Mouse (Mus musculus): ENCODE measurements around the gene Slc9a9.

Slc9a9 gene

DNA sequence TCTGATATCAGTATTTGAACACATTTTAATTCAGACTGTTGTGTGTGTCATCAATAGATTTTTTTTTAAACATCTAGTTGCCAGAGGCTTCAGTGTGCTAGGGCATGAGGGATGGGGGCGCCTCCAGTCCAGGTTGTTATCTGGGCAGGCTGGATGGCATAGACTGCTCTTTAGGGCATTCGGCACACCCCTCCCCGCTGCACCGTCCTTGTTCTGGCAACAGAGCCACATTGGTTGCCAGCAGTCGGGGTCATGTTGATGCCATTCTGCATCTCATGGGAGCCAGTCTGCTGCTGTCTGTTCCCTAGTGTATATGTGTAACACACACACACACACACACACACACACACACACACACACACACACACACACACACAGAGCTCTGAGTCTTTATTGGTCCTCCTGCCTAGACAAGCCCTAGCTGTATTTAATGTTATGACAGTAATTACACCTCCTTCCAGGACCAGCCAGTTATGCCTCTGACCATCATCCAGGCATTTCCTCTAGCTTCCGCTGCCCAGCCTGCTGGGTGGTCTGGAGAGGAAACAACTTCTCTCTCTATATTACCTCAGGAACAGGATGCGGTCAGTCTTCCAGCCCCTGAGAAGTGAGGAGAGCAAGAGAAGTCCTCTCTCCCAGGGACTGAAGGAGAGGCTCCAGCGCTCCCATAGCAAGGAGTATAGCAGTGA is 63.0 kb downstream of the Slc9a9 start:
- DNase-seq (ENCODE audit: low read depth, low spot score): no peak

GRCm38 (mm10) chr9:94734320-94734719 is 64.6 kb downstream of the Slc9a9 start:
- DNase-seq (ENCODE audit: low read depth, low spot score): no peak

GRCm38 (mm10) chr9:94737226-94737625 is 67.5 kb downstream of the Slc9a9 start:
- no peak for DNase-seq (ENCODE audit: low read depth, low spot score)

DNA sequence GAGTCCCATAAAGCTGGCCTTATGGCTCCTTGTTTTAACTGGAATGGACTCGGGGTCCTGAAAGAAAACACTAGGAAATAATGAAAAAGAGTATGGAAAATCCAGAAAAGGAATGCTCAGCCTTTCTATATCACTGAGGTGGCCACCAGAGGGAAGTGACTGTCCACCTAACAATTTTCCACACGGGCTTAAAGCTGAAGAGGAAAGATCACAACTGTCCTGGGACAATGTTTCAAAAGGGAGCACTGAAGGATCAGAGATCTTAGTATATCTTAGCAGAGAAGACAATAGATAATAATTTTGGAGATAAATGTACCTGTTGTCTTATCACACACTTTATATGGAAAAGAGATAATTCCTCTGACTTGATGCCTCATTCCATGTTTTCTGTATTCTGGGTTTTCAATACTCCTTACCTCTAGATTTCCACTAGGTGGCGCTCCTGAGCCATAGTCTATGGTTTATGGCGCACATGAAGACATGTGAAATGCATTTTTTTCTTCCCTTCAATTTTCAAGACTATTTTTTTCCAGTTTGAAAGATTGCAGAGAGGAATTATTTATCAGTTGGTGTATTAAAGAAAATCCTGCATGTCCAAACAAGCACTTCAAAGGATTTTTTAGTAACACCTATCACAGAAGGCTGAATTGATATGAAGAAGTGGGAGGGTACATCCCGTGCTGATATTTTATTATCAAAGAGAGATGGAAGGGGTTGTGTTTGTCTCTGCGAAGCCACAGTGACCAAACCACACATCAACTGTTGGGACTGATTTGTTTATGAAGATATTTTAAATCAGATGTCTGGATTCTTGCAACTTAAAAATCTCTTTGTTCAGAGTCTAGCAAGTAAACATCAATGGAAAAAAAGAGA is 69.1 kb downstream of the Slc9a9 start:
- peak; percentile 79 for DNase-seq (ENCODE audit: low read depth, low spot score)

DNA sequence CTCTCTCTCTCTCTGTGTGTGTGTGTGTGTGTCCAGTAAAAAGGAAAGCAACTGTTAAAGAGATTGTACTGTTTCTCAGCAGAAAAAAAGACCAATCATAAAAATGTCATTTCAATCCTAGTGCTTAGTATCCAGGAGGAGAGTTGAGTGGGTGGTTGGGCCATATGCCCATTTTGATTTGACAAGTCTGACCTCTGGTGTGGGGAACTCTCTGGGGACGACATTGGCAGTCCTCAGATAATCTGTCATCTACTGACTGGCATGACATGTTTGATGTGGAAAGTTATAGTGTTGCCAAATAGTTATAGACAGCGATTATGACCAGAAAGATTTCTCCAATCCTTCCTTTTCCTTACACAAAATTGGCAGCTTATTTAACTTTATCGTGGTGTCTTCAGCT is 71.1 kb downstream of the Slc9a9 start:
- DNase-seq (ENCODE audit: low read depth, low spot score): no peak

DNA sequence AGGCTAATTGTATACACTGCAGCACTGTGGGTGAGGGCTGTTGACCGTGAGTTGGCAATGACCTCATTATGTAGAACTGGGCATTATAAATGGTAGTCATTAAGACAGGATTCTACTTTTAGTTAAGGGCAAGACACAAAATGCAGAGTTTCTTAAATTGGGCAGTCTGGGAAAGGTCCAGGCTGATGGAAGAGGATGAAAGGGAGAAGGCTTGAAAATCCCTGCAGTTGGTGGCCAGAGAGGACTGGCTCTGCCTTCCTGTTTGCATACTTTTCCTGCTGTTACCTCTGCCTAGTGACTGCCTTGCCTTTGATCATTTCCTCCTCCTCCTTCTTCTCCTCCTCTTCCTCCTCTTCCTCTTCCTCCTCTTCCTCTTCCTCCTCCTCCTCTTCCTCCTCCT is 73.6 kb downstream of the Slc9a9 start:
- DNase-seq (ENCODE audit: low read depth, low spot score): no peak

GRCm38 (mm10) chr9:94748503-94748902 is 78.8 kb downstream of the Slc9a9 start:
- DNase-seq (ENCODE audit: low read depth, low spot score): no peak

DNA sequence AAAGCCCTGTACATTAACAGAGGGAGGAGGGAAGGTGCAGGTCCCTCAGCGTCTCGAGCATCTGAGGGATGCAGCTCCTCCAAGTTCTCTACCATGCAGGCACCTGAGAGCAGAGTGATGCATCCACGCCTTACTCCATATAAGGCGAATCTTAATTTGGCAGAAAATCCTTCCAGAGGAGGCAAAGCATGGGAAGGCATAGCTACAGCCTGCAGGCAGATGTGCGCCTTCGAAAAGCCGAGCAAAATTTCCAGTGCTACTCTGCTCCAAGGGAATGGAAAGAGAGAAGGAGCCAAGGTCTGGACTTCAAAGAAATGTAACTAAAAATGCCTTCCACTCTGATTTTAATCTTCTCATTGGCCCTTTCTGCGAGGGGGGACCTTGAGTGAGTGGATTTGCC is 80.5 kb downstream of the Slc9a9 start:
- DNase-seq (ENCODE audit: low read depth, low spot score): no peak

DNA sequence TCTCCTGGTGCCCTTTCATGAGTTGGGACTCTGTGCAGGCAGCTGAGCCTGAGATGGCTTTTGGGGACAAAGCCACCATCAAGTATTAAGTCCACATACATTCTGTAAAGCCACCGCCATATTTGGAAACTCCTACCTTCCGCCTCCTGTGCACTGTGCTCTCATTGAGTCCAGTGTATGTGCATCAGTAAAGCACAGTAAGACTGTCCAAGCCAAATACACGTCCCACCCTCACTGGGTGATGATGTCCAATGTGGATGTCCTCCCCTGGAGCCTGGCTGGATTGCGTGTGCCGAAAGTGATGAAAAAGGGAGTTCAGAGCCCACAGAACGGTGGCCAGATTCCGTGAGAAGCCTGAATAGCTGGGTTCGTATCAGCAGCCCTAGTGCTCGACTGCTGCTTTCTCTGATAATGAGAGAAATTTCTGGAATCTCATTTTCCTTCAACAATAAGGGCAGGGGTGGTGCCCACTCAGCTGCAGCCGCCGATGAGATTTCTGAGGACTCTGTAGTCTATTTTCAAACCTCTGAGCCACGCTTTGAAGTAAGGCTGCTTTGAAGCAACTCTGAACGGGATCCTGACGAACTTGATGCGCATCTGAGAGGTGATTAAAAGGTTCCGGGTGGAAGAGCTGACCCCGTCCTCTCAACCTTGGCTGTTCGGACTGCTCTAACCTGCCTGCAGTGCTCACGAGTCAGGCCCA is 81.4 kb downstream of the Slc9a9 start:
- DNase-seq (ENCODE audit: low read depth, low spot score): no peak

DNA sequence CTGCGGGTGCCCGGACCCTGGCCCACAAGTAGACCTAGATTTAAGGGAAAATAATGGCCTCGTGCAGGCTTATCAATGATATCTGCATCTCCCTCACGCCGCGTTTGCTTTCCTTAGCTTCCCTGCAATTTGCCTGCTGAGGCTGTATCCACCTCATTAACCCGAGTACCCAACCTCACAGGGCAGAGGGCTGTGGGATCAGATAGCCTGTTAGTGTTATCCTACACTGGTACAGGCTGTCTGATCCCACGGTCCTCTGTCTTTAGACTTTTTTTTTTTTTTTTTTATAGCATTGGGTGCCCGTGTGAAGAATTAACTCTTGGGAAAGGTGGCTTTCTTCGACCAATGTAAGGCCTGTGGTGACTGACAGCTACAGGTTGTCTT is 81.9 kb downstream of the Slc9a9 start:
- DNase-seq (ENCODE audit: low read depth, low spot score): no peak

- no peak for DNase-seq (ENCODE audit: low read depth, low spot score)
These were observed 82.4 kb downstream of the Slc9a9 start for GRCm38 (mm10) chr9:94752121-94752520.

DNA sequence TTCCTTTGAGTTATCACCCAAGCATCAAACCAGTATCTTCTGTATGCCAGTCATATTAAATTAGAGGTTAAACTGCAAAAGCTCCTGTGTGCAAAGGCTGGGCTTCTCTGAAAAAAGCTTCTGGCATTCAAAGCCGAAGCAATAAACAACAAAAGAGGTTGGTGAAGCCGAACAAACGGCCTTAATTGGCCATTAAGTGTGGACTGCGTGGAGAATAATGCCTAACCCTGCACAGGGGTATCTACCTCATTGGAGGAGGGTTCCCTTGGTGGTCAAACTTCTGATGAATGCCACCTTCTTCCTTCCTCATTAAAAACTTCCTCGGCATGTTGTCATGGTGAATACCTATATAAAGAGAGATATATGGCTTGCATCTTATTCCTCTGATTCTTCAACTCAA is 90.2 kb downstream of the Slc9a9 start:
- DNase-seq (ENCODE audit: low read depth, low spot score): no peak

DNA sequence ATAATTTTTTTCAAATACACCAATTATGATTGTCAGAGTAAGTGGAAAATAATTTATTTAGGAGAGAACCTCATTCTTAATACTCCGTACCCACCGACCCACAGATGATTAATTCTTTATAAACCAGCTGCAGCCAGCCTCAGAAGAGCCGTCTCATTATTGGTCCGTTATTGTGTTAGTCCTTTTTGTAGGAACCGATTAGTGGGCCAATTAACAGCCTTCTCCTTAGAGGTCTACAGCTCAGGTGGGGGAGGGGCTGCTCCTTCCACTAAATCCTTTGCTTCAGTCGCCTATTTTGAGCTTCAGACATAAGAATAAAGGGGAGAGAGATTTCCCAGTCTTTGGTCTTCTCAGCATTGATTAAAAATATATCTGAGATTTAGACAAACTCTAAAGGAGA is 98.4 kb downstream of the Slc9a9 start:
- DNase-seq (ENCODE audit: low read depth, low spot score): no peak

DNA sequence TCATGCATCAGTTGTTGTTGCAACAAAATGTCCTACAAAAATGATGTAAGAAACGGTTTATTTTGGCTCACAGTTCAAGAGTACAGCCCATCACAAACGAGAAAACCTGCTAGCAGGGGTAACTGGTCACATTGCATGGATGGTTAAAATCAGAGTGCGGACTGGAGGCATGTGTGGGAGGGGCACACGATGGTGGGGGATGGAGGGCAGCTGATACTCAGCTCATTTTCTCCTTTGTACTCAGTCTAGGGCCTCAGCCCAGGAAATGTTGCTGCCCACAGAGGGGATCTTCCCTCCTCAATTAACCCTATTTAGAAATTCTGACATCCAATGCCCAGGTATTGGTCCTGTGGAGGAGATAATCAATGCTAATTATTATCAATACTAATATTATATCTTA is 98.8 kb downstream of the Slc9a9 start:
- no peak for DNase-seq (ENCODE audit: low read depth, low spot score)

GRCm38 (mm10) chr9:94773357-94773756 is 103.6 kb downstream of the Slc9a9 start:
- no peak for DNase-seq (ENCODE audit: low read depth, low spot score)

- DNase-seq (ENCODE audit: low read depth, low spot score): no peak
These were observed 118.6 kb downstream of the Slc9a9 start for GRCm38 (mm10) chr9:94788261-94788660.

DNA sequence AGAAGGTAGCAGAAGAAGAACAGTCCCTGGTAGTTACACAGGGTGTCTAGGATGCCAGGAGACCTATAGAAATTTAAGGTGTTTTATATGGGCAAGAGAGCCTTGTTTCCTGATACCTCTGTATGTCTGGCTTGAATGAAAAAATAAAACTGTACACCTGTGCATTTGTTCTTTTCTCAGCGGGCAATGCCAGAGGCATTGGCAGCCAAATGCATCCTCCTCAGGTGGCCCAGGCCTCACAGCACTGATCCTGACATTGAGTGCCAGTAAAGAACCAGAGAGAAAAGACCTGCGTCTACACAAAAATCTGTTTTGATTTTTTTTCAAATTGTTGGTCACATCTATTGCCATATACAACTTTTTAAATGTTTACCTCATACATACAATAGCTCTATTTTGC is 121.3 kb downstream of the Slc9a9 start:
- DNase-seq (ENCODE audit: low read depth, low spot score): no peak

DNA sequence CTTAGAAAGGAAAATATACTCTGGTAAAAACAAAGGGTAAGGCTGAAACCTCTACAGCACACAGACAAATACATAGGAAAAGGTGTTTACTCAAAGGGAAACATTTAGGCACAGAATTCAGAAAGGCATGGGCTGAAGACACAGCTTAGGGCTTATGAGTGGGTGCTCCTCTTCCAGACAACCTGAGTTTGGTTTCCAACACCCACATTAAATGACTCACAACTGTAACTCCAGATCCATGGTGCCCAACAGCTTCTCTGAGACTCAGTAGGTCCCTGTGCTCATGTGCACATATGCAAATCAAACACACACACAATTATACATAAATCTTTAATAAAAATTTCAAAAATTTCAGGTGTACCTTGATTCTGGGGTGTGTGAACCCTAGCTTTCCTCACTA is 133.4 kb downstream of the Slc9a9 start:
- DNase-seq (ENCODE audit: low read depth, low spot score): peak; percentile 32

GRCm38 (mm10) chr9:94805506-94805905 is 135.8 kb downstream of the Slc9a9 start:
- DNase-seq (ENCODE audit: low read depth, low spot score): no peak

DNA sequence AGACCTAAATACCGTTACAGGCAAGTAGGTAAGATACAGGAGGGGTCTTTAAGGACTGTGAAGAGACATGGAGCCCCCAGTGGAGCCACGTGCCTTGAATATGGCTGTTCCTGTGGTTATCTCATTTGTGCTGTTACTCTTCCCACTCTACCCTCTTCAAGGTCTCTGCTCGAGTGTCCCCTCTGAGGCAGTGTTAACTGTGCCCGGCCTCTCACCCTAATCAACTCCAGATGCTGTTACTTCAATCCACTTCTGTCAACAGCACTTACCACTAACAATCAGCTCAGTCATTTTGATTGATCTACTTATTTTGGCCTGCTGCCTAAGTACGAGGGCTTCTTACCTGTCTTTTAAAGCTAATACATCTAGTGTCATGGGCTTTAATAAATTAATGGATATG is 145.8 kb downstream of the Slc9a9 start:
- DNase-seq (ENCODE audit: low read depth, low spot score): no peak

DNA sequence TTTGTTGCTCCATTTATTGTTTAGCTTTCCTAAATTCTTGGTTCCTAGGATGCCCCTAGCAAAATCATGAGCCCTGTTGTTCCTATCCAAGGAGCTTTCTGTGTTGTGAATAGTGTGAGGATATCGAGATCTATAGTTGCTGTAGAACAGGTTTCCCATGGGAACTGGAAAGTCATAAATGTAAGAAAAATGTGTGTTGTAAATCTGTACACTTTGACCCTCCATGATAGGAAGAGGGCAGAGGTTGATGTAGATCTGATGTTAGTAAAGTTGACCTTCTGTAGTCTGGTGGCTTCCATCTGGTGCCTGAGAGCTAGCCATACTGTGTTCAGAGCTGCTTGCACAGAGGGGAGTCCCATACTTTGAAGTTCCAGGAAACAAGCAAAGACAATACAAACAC is 151.6 kb downstream of the Slc9a9 start:
- DNase-seq (ENCODE audit: low read depth, low spot score): no peak

GRCm38 (mm10) chr9:94833836-94834235 is 164.1 kb downstream of the Slc9a9 start:
- no peak for DNase-seq (ENCODE audit: low read depth, low spot score)

DNA sequence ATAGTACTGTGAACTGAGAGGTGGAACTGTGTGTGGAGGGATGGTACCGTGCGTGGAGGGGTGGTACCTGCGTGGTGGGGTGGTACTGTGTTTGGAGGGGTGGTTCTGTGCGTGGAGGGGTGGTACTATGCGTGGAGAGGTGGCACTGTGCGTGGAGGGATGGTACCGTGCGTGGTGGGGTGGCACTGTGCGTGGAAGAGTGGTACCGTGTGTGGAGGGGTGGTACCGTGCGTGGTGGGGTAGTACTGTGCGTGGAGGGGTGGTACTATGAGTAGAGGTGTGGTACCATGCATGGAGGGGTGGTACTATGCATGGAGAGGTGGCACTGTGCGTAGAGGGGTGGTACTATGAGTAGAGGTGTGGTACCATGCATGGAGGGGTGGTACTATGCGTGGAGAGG is 167.7 kb downstream of the Slc9a9 start:
- DNase-seq (ENCODE audit: low read depth, low spot score): no peak

All from telencephalon, adult 2 months (tissue).